Mouse (Mus musculus) embryonic fibroblast, embryonic 13.5 days (primary cell): ENCODE measurements around the gene Tecr.

Experiments
- CTCF ChIP-seq: IDR thresholded peaks from 2 replicates; pipeline ENCODE4 v1.5.1; 2011; ENCODE audit warnings: mild to moderate bottlenecking, control low read depth, low read length, moderate library complexity, borderline replicate concordance; ENCODE audit not compliant: insufficient read depth
- POLR2A ChIP-seq: IDR thresholded peaks from 2 replicates; pipeline ENCODE4 v1.6.1; 2011; ENCODE audit warnings: low read depth, mild to moderate bottlenecking, control low read depth, low read length, moderate library complexity

DNA sequence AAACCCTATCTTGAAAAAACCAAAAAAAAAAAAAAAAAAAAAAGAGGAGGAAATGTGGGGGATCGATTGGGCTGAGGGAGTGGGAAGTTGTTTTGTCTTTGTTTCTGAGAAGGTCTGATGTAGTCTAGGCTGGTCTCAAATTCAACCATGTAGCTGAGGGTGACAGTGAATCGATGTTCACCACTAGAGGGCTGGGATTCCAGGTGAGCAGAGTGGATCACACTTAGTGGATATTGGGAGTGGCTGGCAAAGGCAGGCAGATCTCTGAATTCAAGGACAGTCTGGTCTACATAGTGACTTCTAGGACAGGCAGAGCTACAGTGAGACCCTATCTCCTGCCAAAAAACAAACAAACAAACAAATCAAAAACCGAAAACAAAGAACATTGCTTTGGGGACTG, 17.0 kb upstream of the Tecr start:
- TF ChIP-seq CTCF (peak; percentile 46; the same call in 1 of the 2 replicates), POLR2A (no peak)
